Mouse (Mus musculus) CH12.LX (cell line): ENCODE data around the gene Srrm4.

Experiments
- ELF1 ChIP-seq: IDR thresholded peaks from 2 replicates; pipeline ENCODE4 v1.6.1; 2014; ENCODE audit warnings: low read depth, mild to moderate bottlenecking, inconsistent platforms, low read length, improper control_type of control experiment
- MYC ChIP-seq: IDR thresholded peaks from 2 replicates; pipeline ENCODE4 v1.6.1; 2011; ENCODE audit warnings: low read depth, mild to moderate bottlenecking, improper control_type of control experiment, low read length
- USF2 ChIP-seq: conservative IDR thresholded peaks from 2 replicates; pipeline ENCODE4 v1.6.1; 2011; ENCODE audit warnings: low read depth, low read length, improper control_type of control experiment

- TF ChIP-seq USF2 (no peak), ELF1 (no peak), MYC (no peak)
Measured at GRCm38 (mm10) chr5:116389856-116390542, 201.6 kb downstream of the Srrm4 start.
